Mouse (Mus musculus) cerebellum, adult 8-10 months (tissue): ENCODE results near the gene Mrpl19.

Source experiments
- DNase-seq: peaks from one replicate; pipeline ENCODE4 v3.0.0; 2022

Mrpl19 gene

GRCm38 (mm10) chr6:81965296-81966067 lies at the start of gene Mrpl19:
Mrpl19 (minus strand) TSS chr6:81965958.
- DNase-seq = peak; percentile 94

- DNase-seq = no peak
These were observed 46.6 kb upstream of the Mrpl19 start for GRCm38 (mm10) chr6:82012392-82012791.

- no peak for DNase-seq
These were observed 24.5 kb upstream of the Mrpl19 start for GRCm38 (mm10) chr6:81990049-81990810.

GRCm38 (mm10) chr6:81988341-81988740 lies 22.6 kb upstream of the Mrpl19 start:
- no peak for DNase-seq

GRCm38 (mm10) chr6:81987580-81987979 lies 21.8 kb upstream of the Mrpl19 start:
- DNase-seq = no peak

- peak; percentile 52 for DNase-seq
These were observed 21.3 kb upstream of the Mrpl19 start for GRCm38 (mm10) chr6:81987010-81987409.

GRCm38 (mm10) chr6:81986599-81986998 lies 20.8 kb upstream of the Mrpl19 start:
- DNase-seq = no peak

GRCm38 (mm10) chr6:81986171-81986570 lies 20.4 kb upstream of the Mrpl19 start:
- DNase-seq = no peak

GRCm38 (mm10) chr6:81979286-81979685 lies 13.5 kb upstream of the Mrpl19 start:
- no peak for DNase-seq

GRCm38 (mm10) chr6:81975971-81976621 lies 10.3 kb upstream of the Mrpl19 start:
- DNase-seq = peak; percentile 39

GRCm38 (mm10) chr6:81972595-81972994 lies 6.8 kb upstream of the Mrpl19 start:
- DNase-seq = no peak

- no peak for DNase-seq
These were observed 5.4 kb upstream of the Mrpl19 start for GRCm38 (mm10) chr6:81971196-81971595.

- no peak for DNase-seq
These were observed 348 bp upstream of the Mrpl19 start for GRCm38 (mm10) chr6:81966068-81966544.

GRCm38 (mm10) chr6:81960284-81960683 lies 5.5 kb downstream of the Mrpl19 start:
- no peak for DNase-seq

GRCm38 (mm10) chr6:81959866-81960265 lies 5.9 kb downstream of the Mrpl19 start:
- DNase-seq = no peak

GRCm38 (mm10) chr6:81957992-81958391 lies 7.8 kb downstream of the Mrpl19 start:
- no peak for DNase-seq

GRCm38 (mm10) chr6:81956399-81956798 lies 9.4 kb downstream of the Mrpl19 start:
- DNase-seq = no peak

GRCm38 (mm10) chr6:81955133-81955532 lies 10.6 kb downstream of the Mrpl19 start:
- no peak for DNase-seq

- DNase-seq = no peak
These were observed 18.9 kb downstream of the Mrpl19 start for GRCm38 (mm10) chr6:81946906-81947305.

GRCm38 (mm10) chr6:81944432-81944831 lies 21.3 kb downstream of the Mrpl19 start:
- no peak for DNase-seq

GRCm38 (mm10) chr6:81943281-81943680 lies 22.5 kb downstream of the Mrpl19 start:
- no peak for DNase-seq

GRCm38 (mm10) chr6:81941718-81942117 lies 24.0 kb downstream of the Mrpl19 start:
- DNase-seq = no peak

- DNase-seq = no peak
These were observed 32.5 kb downstream of the Mrpl19 start for GRCm38 (mm10) chr6:81933281-81933680.

- no peak for DNase-seq
These were observed 36.4 kb downstream of the Mrpl19 start for GRCm38 (mm10) chr6:81929402-81929801.
